Mouse (Mus musculus) intestine, embryonic 14.5 days (tissue): ENCODE data around the gene Cog6. TPM values are rescaled to one million over a fixed set of nuclear protein-coding genes. Genes with fewer than 3 reads are reported as not detected.

Source experiments
- ATAC-seq: fragments of 200-750 bp; cut with Nextera tagmentation; replicated peaks from 2 replicates; pipeline ENCODE4 v1.8.0; 2017; ENCODE audit warnings: low read depth, moderate number of reproducible peaks, moderate TSS enrichment, moderate library complexity; ENCODE audit not compliant: low FRiP score, low TSS enrichment
- DNase-seq: peaks from one replicate; pipeline ENCODE4 v3.0.0-alpha.2; 2018; ENCODE audit warnings: low spot score
- H3K27ac ChIP-seq: fragments of 300-500 bp; sonication (generic); 2 replicates; pipeline ENCODE4 v1.5.1; 2014; ENCODE audit warnings: low read depth, mild to moderate bottlenecking, control low read depth
- H3K27me3 ChIP-seq: fragments of 300-500 bp; sonication (generic); replicated peaks from 2 replicates; pipeline ENCODE4 v1.6.1; 2014; ENCODE audit warnings: low read length, control low read depth; ENCODE audit not compliant: control insufficient read depth, insufficient read depth
- H3K36me3 ChIP-seq: fragments of 300-500 bp; sonication (generic); 2 replicates; pipeline ENCODE4 v1.6.1; 2014; ENCODE audit warnings: low read length, control low read depth; ENCODE audit not compliant: control insufficient read depth, insufficient read depth
- H3K4me1 ChIP-seq: fragments of 300-500 bp; sonication (generic); replicated peaks from 2 replicates; pipeline ENCODE4 v1.6.1; 2014; ENCODE audit warnings: low read length, control low read depth, mixed read lengths; ENCODE audit not compliant: control insufficient read depth, insufficient read depth
- H3K4me2 ChIP-seq: fragments of 300-500 bp; sonication (generic); 2 replicates; pipeline ENCODE4 v1.6.1; 2014; ENCODE audit warnings: low read length
- H3K4me3 ChIP-seq: fragments of 300-500 bp; sonication (generic); 2 replicates; pipeline ENCODE4 v1.5.1; 2014; ENCODE audit warnings: low read depth, low read length, control low read depth, mixed read lengths
- H3K9ac ChIP-seq: fragments of 300-500 bp; sonication (generic); 2 replicates; pipeline ENCODE4 v1.6.1; 2014; ENCODE audit warnings: mild to moderate bottlenecking, low read length
- H3K9me3 ChIP-seq: fragments of 300-500 bp; sonication (generic); 2 replicates; pipeline ENCODE4 v1.6.1; 2016; ENCODE audit warnings: low read length, control low read depth; ENCODE audit not compliant: control insufficient read depth
- WGBS: fragments of 180-500 bp; shearing (Covaris S2); extraction: QIAGEN DNeasy Blood & Tissue Kit; methylation state at CpG from one replicate; pipeline ENCODE4 v1.1.7; 2014; 5-methylcytosine and 5-hydroxymethylcytosine counted together
- polyA plus RNA-seq: library from polyadenylated mRNA; unstranded; fragments of >200 nt; fragmentation: Nextera tagmentation; extraction: Ambion mirVana; gene quantifications from 2 replicates; pipeline ENCODE4 v1.2.1, GENCODE M21; 2014

The Cog6 gene
- polyA plus RNA-seq, 1 experiment from 2014 or later, result 40.0 TPM

GRCm38 (mm10) chr3:53045697-53046096 is 28.7 kb upstream of the Cog6 start:
- 86% methylated on average over 4 of the region's 4 CpGs for WGBS
- Histone ChIP-seq H3K27me3 (peaks cover 8% of the 10 kb centered on the region; the same call in 1 of the 2 replicates), H3K9ac (no peak overlapping the region), H3K4me1 (peaks cover 9% of the 10 kb centered on the region; the same call in 1 of the 2 replicates), H3K4me2 (0 out of 2 replicates have a peak overlapping the region, but pooled peaks have one; percentile 13), H3K4me3 (no peak overlapping the region), H3K9me3 (no peaks in the 10 kb centered on the region), H3K27ac (no peak overlapping the region), H3K36me3 (no peaks in the 10 kb centered on the region)
- ATAC-seq, result no peak
- DNase-seq, result no peak

GRCm38 (mm10) chr3:53044682-53045299 is 27.8 kb upstream of the Cog6 start:
- H3K27me3 ChIP-seq, result peaks cover 14% of the 10 kb centered on the region; the same call in 1 of the 2 replicates
- peaks cover 9% of the 10 kb centered on the region; the same call in 1 of the 2 replicates for H3K4me1 ChIP-seq
- H3K4me3 ChIP-seq, result peak overlapping the region; percentile 20
- WGBS, result 43% methylated on average over 11 of the region's 11 CpGs
- H3K36me3 ChIP-seq, result no peaks in the 10 kb centered on the region
- H3K27ac ChIP-seq, result peak overlapping the region; percentile 62
- no peaks in the 10 kb centered on the region for H3K9me3 ChIP-seq
- ATAC-seq, result no peak
- H3K4me2 ChIP-seq, result peak overlapping the region; percentile 66
- peak overlapping the region; percentile 20; the same call in 1 of the 2 replicates for H3K9ac ChIP-seq
- no peak for DNase-seq

- Histone ChIP-seq H3K27ac (peak overlapping the region; percentile 62; the same call in 1 of the 2 replicates), H3K9me3 (no peaks in the 10 kb centered on the region), H3K4me1 (peaks cover 9% of the 10 kb centered on the region; the same call in 1 of the 2 replicates), H3K36me3 (no peaks in the 10 kb centered on the region), H3K4me2 (peak overlapping the region; percentile 66), H3K27me3 (peaks cover 14% of the 10 kb centered on the region; the same call in 1 of the 2 replicates), H3K4me3 (peak overlapping the region; percentile 20; the same call in 1 of the 2 replicates), H3K9ac (no peak overlapping the region)
- 41% methylated on average over 7 of the region's 7 CpGs for WGBS
- DNase-seq (peak; percentile 65), ATAC-seq (no peak)
These were observed 27.2 kb upstream of the Cog6 start for GRCm38 (mm10) chr3:53044238-53044637.

GRCm38 (mm10) chr3:53043206-53043780 is 26.3 kb upstream of the Cog6 start:
- no peaks in the 10 kb centered on the region for H3K9me3 ChIP-seq
- no peaks in the 10 kb centered on the region for H3K36me3 ChIP-seq
- WGBS, result 94% methylated on average over 13 of the region's 13 CpGs
- peak overlapping the region; percentile 66 for H3K4me2 ChIP-seq
- 0 out of 2 replicates have a peak overlapping the region, but pooled peaks have one; percentile 62 for H3K4me3 ChIP-seq
- no peak overlapping the region for H3K9ac ChIP-seq
- peaks cover 15% of the 10 kb centered on the region; the same call in 1 of the 2 replicates for H3K27me3 ChIP-seq
- ATAC-seq (no peak), DNase-seq (no peak)
- peaks cover 9% of the 10 kb centered on the region; the same call in 1 of the 2 replicates for H3K4me1 ChIP-seq
- no peak overlapping the region for H3K27ac ChIP-seq

- 22% methylated on average over 9 of the region's 9 CpGs for WGBS
- no peak overlapping the region for H3K27ac ChIP-seq
- H3K36me3 ChIP-seq, result no peaks in the 10 kb centered on the region
- peak overlapping the region; percentile 51 for H3K9ac ChIP-seq
- DNase-seq (no peak), ATAC-seq (no peak)
- no peaks in the 10 kb centered on the region for H3K9me3 ChIP-seq
- peak overlapping the region; percentile 62 for H3K4me3 ChIP-seq
- H3K27me3 ChIP-seq, result peaks cover 17% of the 10 kb centered on the region; the same call in 1 of the 2 replicates
- peak overlapping the region; percentile 66 for H3K4me2 ChIP-seq
- H3K4me1 ChIP-seq, result peaks cover 9% of the 10 kb centered on the region; the same call in 1 of the 2 replicates
These were observed 25.2 kb upstream of the Cog6 start for GRCm38 (mm10) chr3:53042240-53042567.

DNA sequence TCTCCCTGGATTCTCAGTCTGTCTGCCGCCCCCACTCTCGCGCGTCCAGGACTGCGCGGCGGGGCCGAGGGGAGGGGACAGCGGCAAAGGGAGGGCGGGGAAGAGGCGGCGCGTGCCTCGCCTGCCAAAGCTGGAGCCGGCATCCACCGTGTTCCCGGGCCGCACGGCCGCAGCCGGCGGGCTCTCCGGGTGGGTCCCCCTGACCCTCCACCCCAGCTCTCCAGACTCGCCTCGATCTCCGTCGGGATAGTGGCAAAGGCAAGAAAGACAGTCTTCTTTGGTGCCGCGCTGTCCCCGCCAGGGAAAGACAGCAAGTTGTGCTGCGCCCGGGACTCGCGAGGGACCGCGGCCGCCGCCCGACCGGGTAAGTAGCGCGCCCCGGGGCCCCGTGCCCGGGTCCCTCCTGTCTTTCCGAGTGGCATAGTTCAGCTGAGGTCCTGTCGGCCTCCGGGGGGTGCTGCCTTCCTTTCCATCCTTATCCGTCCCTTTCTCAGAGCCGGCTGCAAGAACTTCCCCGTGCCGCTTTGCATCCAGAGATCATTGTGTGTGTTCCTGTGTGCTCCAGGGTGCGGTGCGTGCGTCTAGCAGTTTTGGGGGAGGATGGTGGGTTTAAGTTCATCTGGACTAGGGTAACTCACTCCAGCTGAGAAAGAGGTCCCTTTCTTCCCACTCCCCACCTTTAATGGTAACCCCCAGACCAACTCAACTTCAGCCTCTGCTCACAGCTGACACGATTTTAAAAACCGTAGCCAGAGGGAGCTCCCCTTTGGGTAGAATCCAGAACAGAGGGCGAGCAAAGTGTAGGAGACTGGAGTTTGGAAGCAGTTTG is 24.6 kb upstream of the Cog6 start, which contains the start of gene Lhfp:
Gene Lhfp, plus strand, starts transcription at position 118 of the 829 bp plus-strand sequence.
- H3K27me3 ChIP-seq, result peaks cover 17% of the 10 kb centered on the region; the same call in 1 of the 2 replicates
- H3K4me1 ChIP-seq, result peaks cover 9% of the 10 kb centered on the region; the same call in 1 of the 2 replicates
- H3K4me3 ChIP-seq, result peak within 1 kb of the TSS; percentile 62
- under 1% methylated on average over 58 of the region's 58 CpGs for WGBS
- no peaks in the 10 kb centered on the region for H3K36me3 ChIP-seq
- H3K9me3 ChIP-seq, result no peaks in the 10 kb centered on the region
- H3K9ac ChIP-seq, result peak within 1 kb of the TSS; percentile 51
- H3K4me2 ChIP-seq, result peak within 1 kb of the TSS; percentile 66
- peak; percentile 87 for ATAC-seq
- H3K27ac ChIP-seq, result peak within 1 kb of the TSS; percentile 39; the same call in 1 of the 2 replicates
- DNase-seq, result peak; percentile 85

GRCm38 (mm10) chr3:53040593-53041410 is 23.8 kb upstream of the Cog6 start:
- H3K27me3 ChIP-seq, result peaks cover 17% of the 10 kb centered on the region; the same call in 1 of the 2 replicates
- H3K4me2 ChIP-seq, result peak overlapping the region; percentile 66
- H3K4me3 ChIP-seq, result peak overlapping the region; percentile 62
- H3K4me1 ChIP-seq, result peaks cover 9% of the 10 kb centered on the region; the same call in 1 of the 2 replicates
- WGBS, result 9% methylated on average over 17 of the region's 17 CpGs
- ATAC-seq (0 out of 2 replicates have a peak, but pooled peaks have one; percentile 22), DNase-seq (no peak)
- peak overlapping the region; percentile 51 for H3K9ac ChIP-seq
- no peak overlapping the region for H3K27ac ChIP-seq
- H3K36me3 ChIP-seq, result no peaks in the 10 kb centered on the region
- H3K9me3 ChIP-seq, result no peaks in the 10 kb centered on the region
